Mouse (Mus musculus) heart, embryonic 14.5 days (tissue): ENCODE results near the gene Myoz1. TPM values are rescaled to one million over a fixed set of nuclear protein-coding genes. Genes with fewer than 3 reads are reported as not detected.

Source experiments
- ATAC-seq: fragments of 200-750 bp; cut with Nextera tagmentation; 2 replicates; pipeline ENCODE4 v1.8.0; 2017; ENCODE audit warnings: low read depth, moderate TSS enrichment; ENCODE audit not compliant: insufficient number of reproducible peaks, insufficient read depth, low FRiP score
- H3K27ac ChIP-seq, 2 experiments: fragments of 200-500 bp in 1 of 2; fragments of 300-500 bp in 1 of 2; sonication (generic) in 1 of 2; replicated peaks in 1 of 2; 2 replicates each; pipeline ENCODE4 v1.5.1; 2012 to 2014; ENCODE audit warnings: low read depth in 2 of 2, low read length in 2 of 2, control low read depth in 1 of 2, mild to moderate bottlenecking in 1 of 2, mixed read lengths in 1 of 2; ENCODE audit not compliant: control insufficient read depth in 1 of 2, insufficient read depth in 1 of 2
- H3K27me3 ChIP-seq: fragments of 300-500 bp; sonication (generic); 2 replicates; pipeline ENCODE4 v1.6.1; 2014; ENCODE audit warnings: mild to moderate bottlenecking, low read length, control low read depth; ENCODE audit not compliant: control insufficient read depth, insufficient read depth
- H3K36me3 ChIP-seq: fragments of 300-500 bp; sonication (generic); 2 replicates; pipeline ENCODE4 v1.6.1; 2014; ENCODE audit warnings: mild to moderate bottlenecking, control low read depth, low read length, mixed read lengths; ENCODE audit not compliant: control insufficient read depth, insufficient read depth
- H3K4me1 ChIP-seq, 2 experiments: fragments of 200-500 bp in 1 of 2; fragments of 300-500 bp in 1 of 2; sonication (generic) in 1 of 2; 2 replicates each; pipeline ENCODE4 v1.6.1; 2012 to 2014; ENCODE audit warnings: low read length in 2 of 2, control low read depth in 1 of 2, mixed read lengths in 1 of 2; ENCODE audit not compliant: control insufficient read depth in 2 of 2, insufficient read depth in 2 of 2
- H3K4me2 ChIP-seq: fragments of 300-500 bp; sonication (generic); 2 replicates; pipeline ENCODE4 v1.6.1; 2014; ENCODE audit warnings: mild to moderate bottlenecking, low read length
- H3K4me3 ChIP-seq, 2 experiments: fragments of 200-500 bp in 1 of 2; fragments of 300-500 bp in 1 of 2; sonication (generic) in 1 of 2; 2 replicates each; pipeline ENCODE4 v1.5.1; 2012 to 2014; ENCODE audit warnings: low read length in 2 of 2, mild to moderate bottlenecking in 2 of 2, control low read depth in 1 of 2, low read depth in 1 of 2, moderate library complexity in 1 of 2; ENCODE audit not compliant: control insufficient read depth in 1 of 2, insufficient read depth in 1 of 2
- H3K9ac ChIP-seq: fragments of 300-500 bp; sonication (generic); 2 replicates; pipeline ENCODE4 v1.6.1; 2014; ENCODE audit warnings: mild to moderate bottlenecking, low read length
- H3K9me3 ChIP-seq: fragments of 300-500 bp; sonication (generic); 2 replicates; pipeline ENCODE4 v1.6.1; 2016; ENCODE audit warnings: low read length, control low read depth; ENCODE audit not compliant: control insufficient read depth
- WGBS: fragments of 180-500 bp; shearing (Covaris S2); extraction: QIAGEN DNeasy Blood & Tissue Kit; methylation state at CpG from one replicate; pipeline ENCODE4 v1.1.7; 2014; 5-methylcytosine and 5-hydroxymethylcytosine counted together
- microRNA-seq: library from miRNA; unstranded; fragments of <30 nt; microRNA quantifications from one replicate; pipeline ENCODE4, GENCODE M21; 2016
- polyA plus RNA-seq: library from polyadenylated mRNA; unstranded; fragments of >200 nt; fragmentation: Nextera tagmentation; extraction: Ambion mirVana; gene quantifications from 2 replicates; pipeline ENCODE4 v1.2.1, GENCODE M21; 2014

Myoz1 gene
- polyA plus RNA-seq, 1 experiment from 2014 or later: 20.2 TPM

DNA sequence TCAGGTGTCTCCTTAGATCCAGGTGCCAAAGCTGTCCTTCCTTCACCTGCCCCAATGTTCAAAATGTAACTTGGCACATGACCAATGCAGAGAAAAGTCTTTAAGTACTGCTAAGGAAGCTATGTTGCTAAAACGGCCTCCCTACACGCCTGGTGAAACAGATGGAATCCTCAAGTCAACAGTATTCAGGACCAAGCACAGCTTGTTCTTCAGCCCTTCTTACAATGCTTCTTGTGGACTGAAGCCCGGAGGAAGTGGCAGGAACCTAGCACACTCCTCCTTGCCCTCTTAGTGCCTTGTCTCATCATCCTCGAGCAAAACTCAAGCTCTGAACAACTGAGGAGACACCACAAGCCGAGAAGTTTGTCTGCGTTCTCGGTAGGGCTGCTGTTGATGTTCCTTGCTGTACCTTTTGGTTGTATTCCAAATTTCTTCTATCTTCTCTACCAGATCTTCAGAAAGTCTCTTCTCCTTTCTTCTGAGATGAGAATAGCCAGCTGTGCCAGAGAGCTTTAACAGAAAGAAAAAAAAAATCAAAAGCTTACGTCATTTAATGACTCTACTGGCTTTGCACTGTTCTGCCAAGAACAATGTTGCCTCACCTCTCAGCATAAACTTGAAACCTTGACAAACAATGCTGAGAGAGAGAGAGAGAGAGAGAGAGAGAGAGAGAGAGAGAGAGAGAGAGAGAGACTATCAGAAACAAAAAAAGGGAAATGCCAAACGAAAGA is 48.8 kb downstream of the Myoz1 start:
- Histone ChIP-seq H3K27ac (peak overlapping the region in 1 of 2 experiments; percentile 56; a peak in 2 of 4 replicates), H3K4me2 (no peak overlapping the region), H3K9ac (peak overlapping the region; percentile 42; the same call in 1 of the 2 replicates), H3K27me3 (no peaks in the 10 kb centered on the region), H3K9me3 (no peaks in the 10 kb centered on the region), H3K36me3 (peaks cover 7% of the 10 kb centered on the region; the same call in 1 of the 2 replicates), H3K4me1 (peaks cover 4 to 17% of the 10 kb centered on the region in 2 experiments), H3K4me3 (no peak overlapping the region)
- WGBS: 73% methylated on average over 9 of the region's 9 CpGs
- ATAC-seq: no peak

DNA sequence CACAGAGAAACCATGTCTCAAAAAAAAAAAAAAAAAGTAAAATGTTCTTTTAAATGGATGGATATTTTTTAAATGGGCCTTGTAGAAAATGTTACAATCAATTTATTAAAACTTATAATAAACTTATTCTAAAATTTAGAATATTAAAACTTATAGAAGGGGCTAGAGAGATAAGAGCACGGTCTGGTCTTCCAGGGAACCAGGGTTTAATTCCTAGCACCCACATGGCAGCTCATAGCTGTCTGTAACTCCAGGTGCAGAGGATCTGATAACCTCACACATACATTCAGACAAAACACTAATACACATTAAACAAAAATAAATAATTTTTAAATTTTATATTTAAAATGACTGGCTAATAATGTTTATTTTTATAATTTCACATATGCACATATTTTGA is 55.1 kb downstream of the Myoz1 start:
- Histone ChIP-seq H3K27ac (no peak overlapping the region), H3K4me1 (peaks cover 0 to 13% of the 10 kb centered on the region in 2 experiments; a peak in 1 of 4 replicates), H3K9me3 (no peaks in the 10 kb centered on the region), H3K4me2 (no peak overlapping the region), H3K36me3 (no peaks in the 10 kb centered on the region; the same call in 1 of the 2 replicates), H3K9ac (no peak overlapping the region), H3K27me3 (no peaks in the 10 kb centered on the region), H3K4me3 (no peak overlapping the region)
- no peak for ATAC-seq
- 79% methylated on average over 1 of the region's 1 CpGs for WGBS

DNA sequence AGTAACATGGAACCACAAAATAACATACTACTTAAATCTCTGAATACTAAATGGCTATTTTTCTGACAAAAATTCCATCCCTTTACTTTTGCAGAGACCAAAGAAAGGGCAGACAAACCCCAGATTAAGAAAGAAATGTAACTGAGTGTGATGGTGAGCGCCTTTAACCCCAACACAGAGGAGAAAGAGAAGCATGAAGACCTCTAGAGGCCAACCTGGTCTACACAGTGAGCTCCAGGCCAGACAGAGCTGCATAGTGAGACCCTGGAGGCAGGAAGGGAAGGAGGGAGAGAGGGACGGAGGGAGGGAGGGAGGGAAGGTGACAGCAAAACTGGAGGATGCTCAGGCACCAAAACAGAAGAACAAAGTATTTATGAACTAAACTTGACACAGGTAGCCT is 56.1 kb downstream of the Myoz1 start:
- Histone ChIP-seq H3K9ac (no peak overlapping the region), H3K4me3 (no peak overlapping the region), H3K36me3 (no peaks in the 10 kb centered on the region), H3K4me1 (peaks cover 0 to 13% of the 10 kb centered on the region in 2 experiments; a peak in 1 of 4 replicates), H3K4me2 (no peak overlapping the region), H3K27me3 (no peaks in the 10 kb centered on the region), H3K27ac (peak overlapping the region; percentile 27 to 57; a peak in 2 of 4 replicates), H3K9me3 (no peaks in the 10 kb centered on the region)
- ATAC-seq: no peak
- WGBS: 39% methylated on average over 2 of the region's 2 CpGs

DNA sequence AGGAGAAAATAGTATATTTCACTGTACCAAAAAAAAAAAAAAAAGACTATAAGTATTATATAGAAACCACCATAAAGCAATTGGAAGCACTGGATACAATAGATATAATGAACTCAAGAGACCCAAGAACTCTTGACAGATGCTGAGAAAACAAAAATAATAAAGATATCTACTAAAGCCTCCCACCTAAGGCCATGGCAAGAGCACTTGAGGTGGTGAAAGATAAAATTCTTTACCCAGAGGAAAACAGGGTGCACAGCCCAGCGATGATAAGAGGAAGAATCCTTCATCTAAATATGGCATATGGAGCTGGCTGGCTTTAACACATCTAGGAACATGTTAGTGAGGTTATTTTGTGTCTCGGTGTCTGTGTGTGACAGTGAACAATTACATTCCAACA is 56.8 kb downstream of the Myoz1 start:
- Histone ChIP-seq H3K4me1 (peaks cover 0 to 17% of the 10 kb centered on the region in 2 experiments; a peak in 1 of 4 replicates), H3K4me2 (peak overlapping the region; percentile 23), H3K9ac (no peak overlapping the region), H3K27ac (peak overlapping the region in 1 of 2 experiments; percentile 56; a peak in 2 of 4 replicates), H3K4me3 (no peak overlapping the region), H3K36me3 (no peaks in the 10 kb centered on the region), H3K27me3 (no peaks in the 10 kb centered on the region), H3K9me3 (no peaks in the 10 kb centered on the region)
- 8% methylated on average over 2 of the region's 2 CpGs for WGBS
- no peak for ATAC-seq

Small RNA genes within 50 kb of the gene (microRNA-seq; reads per million reads assigned to microRNA genes)
- gene Mir6946: 1.7 reads per million

Other genes starting within 250 kb of the Myoz1 start
- gene Cfap70, start 204.3 kb downstream of the Myoz1 start, polyA plus RNA-seq: 0.18 and 0.63 TPM in 2 replicates
- gene Anxa7, start 176.4 kb downstream of the Myoz1 start, polyA plus RNA-seq: 48.1 and 48.6 TPM in 2 replicates
- gene Mss51, start 159.6 kb downstream of the Myoz1 start, polyA plus RNA-seq: 0.67 and 0.88 TPM in 2 replicates
- gene Ppp3cb, start 110.0 kb downstream of the Myoz1 start, polyA plus RNA-seq: 44.2 and 46.2 TPM in 2 replicates
- gene Usp54, start 15.5 kb downstream of the Myoz1 start, polyA plus RNA-seq: 5.5 and 6.1 TPM in 2 replicates
- gene Synpo2l, start 11.8 kb upstream of the Myoz1 start, polyA plus RNA-seq: 153 and 172 TPM in 2 replicates
- gene Sec24c, start 17.8 kb upstream of the Myoz1 start, polyA plus RNA-seq: 69.2 and 75.7 TPM in 2 replicates
- gene Fut11, start 38.4 kb upstream of the Myoz1 start, polyA plus RNA-seq: 16.5 and 17.8 TPM in 2 replicates
- 216 and 225 TPM in 2 replicates for gene Chchd1, start 46.5 kb upstream of the Myoz1 start, polyA plus RNA-seq
- 21.7 and 25.4 TPM in 2 replicates for gene Zswim8, start 51.0 kb upstream of the Myoz1 start, polyA plus RNA-seq
- gene Ndst2, start 78.0 kb upstream of the Myoz1 start, polyA plus RNA-seq: 16.8 and 20.9 TPM in 2 replicates
- 64.0 and 72.1 TPM in 2 replicates for gene Camk2g, start 137.5 kb upstream of the Myoz1 start, polyA plus RNA-seq
- gene Plau, start 180.1 kb upstream of the Myoz1 start, polyA plus RNA-seq: 1.5 and 1.7 TPM in 2 replicates